Mouse (Mus musculus) testis, adult 2 months (tissue): ENCODE results near the gene Ctse.

Experiments
- CTCF ChIP-seq: fragments of 200-500 bp; IDR thresholded peaks from 2 replicates; pipeline ENCODE4 v1.5.1; 2012; ENCODE audit warnings: low read depth, mild to moderate bottlenecking, inconsistent platforms, low read length, moderate library complexity; ENCODE audit not compliant: control insufficient read depth, insufficient read depth, insufficient replicate concordance
- POLR2A ChIP-seq: fragments of 200-500 bp; IDR thresholded peaks from 2 replicates; pipeline ENCODE4 v1.6.1; 2012; ENCODE audit warnings: low read depth, mild to moderate bottlenecking, inconsistent platforms, low read length, moderate library complexity; ENCODE audit not compliant: control insufficient read depth

DNA sequence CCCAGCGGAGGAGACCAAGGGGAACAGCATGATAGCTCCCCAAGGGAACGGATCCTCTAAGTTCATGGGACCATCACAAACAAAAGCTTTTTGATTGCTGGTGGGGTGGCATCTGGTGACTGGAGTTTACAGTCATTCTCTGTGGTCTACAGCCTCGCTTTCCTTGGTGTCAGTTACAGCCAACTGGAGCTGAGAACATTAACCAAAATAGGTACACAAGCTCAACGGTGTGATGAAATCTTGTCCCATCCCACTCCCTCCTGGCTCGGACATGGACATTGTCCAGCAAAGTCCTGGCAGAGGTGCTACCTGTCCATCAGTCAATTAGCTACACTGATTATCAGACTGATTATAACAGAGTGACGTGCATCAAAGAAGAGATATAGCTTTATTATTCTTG is 23.5 kb upstream of the Ctse start:
- no peak for TF ChIP-seq CTCF
- no peak for TF ChIP-seq POLR2A
